Mouse (Mus musculus) gonadal fat pad, adult 2 months (tissue): ENCODE measurements at regions not wholly inside any gene's neighbourhood (a gene's known extent, or its start where the extent isn't known, plus 50 kb on each side); places are given as distances from the start of the nearest gene placed in this dataset.

Experiments
- DNase-seq: peaks from one replicate; pipeline ENCODE4 v3.0.0-alpha.2; 2012; ENCODE audit warnings: low read depth

DNA sequence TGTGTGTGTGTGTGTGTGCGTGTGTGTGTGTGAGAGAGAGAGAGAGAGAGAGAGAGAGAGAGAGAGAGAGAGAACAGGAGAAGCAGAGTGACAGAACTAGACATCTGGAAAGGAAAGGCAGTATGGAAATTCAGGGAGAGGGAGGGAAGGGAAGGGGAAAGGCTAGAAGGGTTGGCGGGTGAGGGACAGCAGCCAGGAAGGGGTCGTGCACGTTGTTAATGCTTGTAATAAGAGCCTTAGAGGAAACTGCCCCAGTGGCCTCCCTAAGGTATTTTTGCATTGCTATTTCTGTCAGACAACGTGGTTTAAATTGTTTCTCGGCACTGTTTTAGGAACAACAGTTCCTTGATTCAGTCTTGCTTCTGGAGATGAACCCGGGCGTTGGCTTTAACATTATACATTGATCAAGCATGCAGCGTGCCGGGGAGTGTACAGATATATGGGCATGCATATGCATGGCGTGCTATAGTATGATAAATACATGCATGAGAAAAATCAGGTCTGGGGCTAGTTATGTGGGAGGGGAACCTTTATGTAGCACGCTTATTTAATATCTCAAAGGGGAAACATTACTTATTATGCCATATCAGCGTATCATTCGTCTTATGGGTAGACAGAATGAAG, 52.6 kb upstream of the Ptgfrn start:
- no peak for DNase-seq

DNA sequence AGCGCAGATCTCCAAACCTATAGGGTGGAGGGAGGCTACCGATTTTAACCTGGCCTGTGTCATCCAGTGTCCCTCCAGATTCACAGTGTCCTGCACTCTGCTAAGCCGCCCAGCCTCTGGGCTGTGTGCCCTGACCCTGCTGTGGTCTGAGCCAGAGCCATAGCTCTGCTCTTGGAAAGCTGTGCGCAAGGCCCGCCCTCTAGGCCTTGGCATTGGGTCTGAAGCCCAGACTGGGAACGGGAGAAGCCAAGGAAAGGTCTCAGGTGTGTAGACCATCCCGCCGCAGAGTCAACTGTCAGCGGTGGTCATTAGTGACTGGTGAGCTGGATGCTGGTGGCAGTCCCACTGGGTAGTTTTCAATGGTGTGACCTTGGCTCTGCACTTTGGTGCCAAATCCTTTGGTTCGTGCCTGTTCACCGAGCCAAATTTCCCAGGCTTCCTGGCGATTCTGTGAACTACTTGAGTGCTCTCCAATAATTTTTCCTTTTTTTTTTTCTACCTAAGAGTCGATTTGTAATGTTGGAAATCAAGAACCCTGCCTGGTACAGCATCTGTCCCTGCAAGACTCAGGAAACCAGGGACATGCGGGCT, 52.0 kb upstream of the Ptgfrn start:
- no peak for DNase-seq

DNA sequence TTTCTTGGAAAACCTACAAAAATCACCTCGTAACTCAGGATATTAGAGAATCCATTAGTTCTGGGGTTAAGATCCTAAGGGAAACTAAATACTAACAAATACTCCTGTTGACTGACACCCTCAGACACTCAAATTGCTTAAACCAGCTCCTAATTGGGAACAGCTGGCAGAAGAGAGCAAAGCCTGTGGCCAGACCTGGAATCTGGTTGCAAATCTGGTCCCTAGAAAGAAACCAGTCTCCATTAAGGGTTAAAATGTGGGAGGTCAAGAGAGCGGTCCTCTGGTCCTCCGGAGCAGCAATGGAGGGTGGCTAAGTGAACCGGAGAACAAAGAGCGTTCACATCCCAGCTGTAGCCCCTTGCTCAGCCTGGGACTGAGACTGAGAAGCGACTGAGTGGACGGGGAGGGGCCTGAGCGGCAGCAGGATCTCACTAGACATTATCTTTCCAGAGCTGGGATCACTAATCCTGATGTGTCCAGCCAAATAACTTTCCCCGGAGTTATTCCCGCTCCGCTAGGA, 51.4 kb upstream of the Ptgfrn start:
- DNase-seq: no peak
